Comparison of ENCODE assay signal across 8 mouse cellular contexts in the genomic region with DNA sequence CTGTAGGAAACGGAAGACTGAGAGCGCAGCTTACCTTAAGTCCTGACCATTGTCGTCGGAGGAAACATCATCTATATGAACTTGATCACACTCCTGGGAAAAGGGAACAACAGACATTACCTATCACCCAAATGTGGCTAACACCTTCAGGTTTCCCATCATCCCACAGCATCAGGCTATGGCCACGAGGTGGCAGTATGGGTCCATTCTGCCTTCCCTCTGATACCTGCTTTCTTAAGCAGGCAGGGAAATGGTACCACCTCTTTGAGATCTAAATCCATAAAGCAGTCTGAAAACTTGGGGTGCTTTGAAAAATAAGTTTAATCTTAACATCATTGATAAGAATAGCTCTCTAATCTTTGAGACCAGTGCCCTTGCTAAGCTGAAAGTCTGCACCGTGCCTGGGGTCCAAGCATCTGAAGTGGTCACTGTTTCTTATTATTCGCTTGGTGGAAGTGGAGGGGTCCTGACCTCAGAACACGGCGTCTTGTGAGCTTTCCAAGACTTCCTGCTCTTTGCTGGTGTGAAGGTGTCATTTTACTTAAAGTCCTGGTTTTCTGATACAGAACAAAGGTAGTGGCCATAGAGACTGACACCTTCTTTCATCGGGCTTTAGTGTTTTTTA.
DNase-seq lines count a peak whose midpoint lies in the region; ATAC-seq lines count a peak whose summit lies in the region.

No protein-coding gene starts in this region.

- H3K4me3 ChIP-seq in heart, embryonic 11.5 days (ENCODE audit: low read depth, low read length), result no peak overlapping the region
- H3K4me3 ChIP-seq in hindbrain, embryonic 16.5 days (ENCODE audit: low read length), result no peak overlapping the region
- H3K4me3 ChIP-seq in midbrain, embryonic 12.5 days, result no peak overlapping the region

- WGBS in heart, embryonic 11.5 days (ENCODE audit: insufficient replicate concordance), result 45% methylated on average over 10 of the region's 10 CpGs
- 41% methylated on average over 10 of the region's 10 CpGs for WGBS in hindbrain, embryonic 16.5 days
- WGBS in midbrain, embryonic 12.5 days, result 44% methylated on average over 10 of the region's 10 CpGs

- peak; percentile 20 to 80 for DNase-seq in heart, adult 18-20 months
- DNase-seq in cerebellum, adult 9-11 months, result peak; percentile 24
- peak; percentile 18 to 69 for DNase-seq in frontal cortex, postnatal 10 days (ENCODE audit: low spot score in 2 of 2)
- DNase-seq in left cerebral cortex, postnatal 36 days (ENCODE audit: low spot score in 2 of 2), result peak; percentile 71 to 75
- DNase-seq in spleen, postnatal 10 days (ENCODE audit: low spot score in 2 of 2), result peak; percentile 22 to 72

- H3K27ac ChIP-seq in heart, embryonic 11.5 days (ENCODE audit: low read depth, low read length), result no peak overlapping the region
- H3K27ac ChIP-seq in hindbrain, embryonic 16.5 days (ENCODE audit: low read depth, low read length), result no peak overlapping the region
- H3K27ac ChIP-seq in midbrain, embryonic 12.5 days (replicated peaks), result no peak overlapping the region

- H3K9ac ChIP-seq in heart, embryonic 11.5 days (ENCODE audit: low read depth, low read length), result no peak overlapping the region
- H3K9ac ChIP-seq in hindbrain, embryonic 16.5 days (ENCODE audit: low read depth, low read length), result no peak overlapping the region
- no peak overlapping the region for H3K9ac ChIP-seq in midbrain, embryonic 12.5 days (replicated peaks)

- H3K27me3 ChIP-seq in heart, embryonic 11.5 days (ENCODE audit: control insufficient read depth, insufficient read depth, low read length), result no peaks in the 10 kb centered on the region
- no peaks in the 10 kb centered on the region for H3K27me3 ChIP-seq in hindbrain, embryonic 16.5 days (replicated peaks; ENCODE audit: control insufficient read depth, insufficient read depth, low read length)
- no peaks in the 10 kb centered on the region for H3K27me3 ChIP-seq in midbrain, embryonic 12.5 days

- no peaks in the 10 kb centered on the region for H3K36me3 ChIP-seq in heart, embryonic 11.5 days (ENCODE audit: control insufficient read depth, insufficient read depth, low read length)
- H3K36me3 ChIP-seq in hindbrain, embryonic 16.5 days (ENCODE audit: control insufficient read depth, insufficient read depth, low read length), result no peaks in the 10 kb centered on the region
- H3K36me3 ChIP-seq in midbrain, embryonic 12.5 days, result no peaks in the 10 kb centered on the region

- intact Hi-C loops in left cerebral cortex, postnatal 36 days (cut with DNase I), result loop anchor here (2.0 kb wide), 3 partner anchors 288 to 660 kb away; no protein-coding TSS in a partner anchor

- no peaks in the 10 kb centered on the region for H3K4me1 ChIP-seq in heart, embryonic 11.5 days (ENCODE audit: control insufficient read depth, insufficient read depth, low read length)
- no peaks in the 10 kb centered on the region for H3K4me1 ChIP-seq in hindbrain, embryonic 16.5 days (ENCODE audit: control insufficient read depth, insufficient read depth, low read depth, low read length)
- no peaks in the 10 kb centered on the region for H3K4me1 ChIP-seq in midbrain, embryonic 12.5 days

- H3K9me3 ChIP-seq in heart, embryonic 11.5 days (replicated peaks; ENCODE audit: control insufficient read depth, low read length), result no peaks in the 10 kb centered on the region
- H3K9me3 ChIP-seq in hindbrain, embryonic 16.5 days (ENCODE audit: control insufficient read depth, low read length), result no peaks in the 10 kb centered on the region
- no peaks in the 10 kb centered on the region for H3K9me3 ChIP-seq in midbrain, embryonic 12.5 days

- no peak overlapping the region for H3K4me2 ChIP-seq in heart, embryonic 11.5 days
- H3K4me2 ChIP-seq in hindbrain, embryonic 16.5 days (ENCODE audit: low read length), result no peak overlapping the region
- H3K4me2 ChIP-seq in midbrain, embryonic 12.5 days (replicated peaks), result no peak overlapping the region

- no peak for ATAC-seq in heart, embryonic 11.5 days (replicated peaks; ENCODE audit: insufficient number of reproducible peaks, low FRiP score, low TSS enrichment)
- ATAC-seq in hindbrain, embryonic 16.5 days, result peak; percentile 82
- ATAC-seq in midbrain, embryonic 12.5 days (ENCODE audit: low FRiP score, low read depth), result peak; percentile 60; the same call in 1 of the 2 replicates
